Mouse (Mus musculus) cerebellum, adult 2 months (tissue): ENCODE results near the gene Gigyf1.
A peak's percentile ranks its signal among the peaks of the same experiment; 100 is the strongest.

Source experiments
- CTCF ChIP-seq: fragments of 200-500 bp; IDR thresholded peaks from 2 replicates; pipeline ENCODE4 v1.5.1; 2011; ENCODE audit warnings: low read depth, mild to moderate bottlenecking, control low read depth, low read length, moderate library complexity, borderline replicate concordance; ENCODE audit not compliant: insufficient read depth
- POLR2A ChIP-seq: fragments of 200-500 bp; IDR thresholded peaks from 2 replicates; pipeline ENCODE4 v1.6.1; 2011; ENCODE audit warnings: low read length, control low read depth, borderline replicate concordance; ENCODE audit not compliant: insufficient read depth

DNA sequence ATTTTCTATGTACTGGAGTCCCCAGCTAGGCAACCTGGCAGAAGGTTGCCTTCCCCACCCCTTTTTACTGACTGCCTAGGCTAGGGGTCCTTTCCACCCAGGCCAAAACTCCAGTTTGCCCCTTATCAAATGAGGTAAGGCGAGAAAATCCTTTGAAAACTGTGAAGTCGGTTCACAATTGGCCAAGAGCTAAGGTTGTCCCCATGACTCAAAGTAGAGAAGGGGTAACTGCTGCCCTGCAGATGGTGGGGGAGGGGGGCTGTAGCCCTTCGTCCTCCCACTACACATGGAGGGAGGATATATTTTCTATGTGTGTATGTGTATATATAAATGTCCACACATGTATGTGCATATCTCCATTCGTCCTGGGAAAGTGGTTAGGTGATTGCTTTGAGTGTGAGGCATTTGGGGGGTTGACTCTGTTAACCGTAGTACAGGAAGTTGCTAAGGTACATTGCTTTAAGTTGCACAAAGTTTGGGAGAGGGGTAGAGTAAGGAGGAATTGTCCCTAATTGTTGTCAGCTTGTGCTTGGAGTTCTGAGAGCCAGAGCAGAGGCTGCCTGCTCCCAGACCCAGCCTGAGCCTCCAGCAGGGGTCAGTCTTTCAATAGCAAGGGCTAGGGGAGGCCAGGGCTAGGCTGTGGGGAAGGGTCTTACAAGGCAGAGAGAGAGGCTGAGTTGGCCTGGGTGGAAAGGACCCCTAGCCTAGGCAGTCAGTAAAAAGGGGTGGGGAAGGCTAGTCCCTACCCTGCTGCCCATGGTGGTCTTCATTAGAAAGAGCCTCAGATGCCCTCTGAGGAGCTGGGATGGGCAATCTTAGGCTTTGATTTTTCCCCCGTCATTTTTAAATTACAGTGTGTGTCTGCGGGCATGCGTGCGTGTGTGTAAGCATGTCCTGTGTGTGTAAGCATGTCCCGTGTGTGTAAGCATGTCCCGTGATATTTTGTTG, 5.2 kb upstream of the Gigyf1 start:
- TF ChIP-seq POLR2A (no peak), CTCF (peak; percentile 51; the same call in 1 of the 2 replicates)
